Comparison of ENCODE assay signal across 18 mouse cellular contexts in the genomic region with DNA sequence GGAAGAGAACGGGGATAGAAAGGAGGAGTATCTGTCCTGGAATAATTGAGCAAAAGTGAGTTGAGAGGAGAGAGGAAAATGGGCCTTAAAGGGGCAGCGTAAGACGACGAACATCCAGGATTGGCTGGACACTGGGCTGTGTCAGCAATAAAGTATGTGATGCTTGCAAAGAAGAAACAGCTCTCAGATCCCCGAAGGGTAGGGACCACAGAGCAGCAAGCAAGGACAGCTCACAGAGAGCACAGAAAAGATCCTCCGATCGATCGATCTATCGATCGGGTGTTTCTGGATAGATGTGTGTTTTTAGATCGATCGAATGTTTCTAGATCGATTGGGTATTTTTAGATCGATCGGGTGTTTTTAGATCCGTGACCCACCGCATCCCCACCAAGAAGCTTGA. TPM values are rescaled to one million over a fixed set of nuclear protein-coding genes. Genes with fewer than 3 reads are reported as not detected.
"Had no signal": no experiment of that assay in that cellular context is flagged by ENCODE, and none has a peak within 500 bp of the region (broad histone marks: within the 10 kb centered on the region; RNA-seq: fewer than 3 reads in every experiment).

No protein-coding gene starts in this region.

- H3K36me3 ChIP-seq: neural tube, embryonic 12.5 days; neural tube, embryonic 13.5 days; neural tube, embryonic 15.5 days; stomach, embryonic 15.5 days had no signal

- DNase-seq: retina, postnatal 1 day; right cerebral cortex, adult 18-20 months; right cerebral cortex, postnatal 14 days; right cerebral cortex, postnatal 25 days; right cerebral cortex, postnatal 4 days; spleen, adult 18-20 months; thymus, adult 18-20 months; thymus, adult 2 months; thymus, postnatal 14 days; thymus, postnatal 25 days; thymus, postnatal 36 days; thymus, postnatal 4 days had no signal

- H3K4me3 ChIP-seq: neural tube, embryonic 12.5 days; neural tube, embryonic 13.5 days; neural tube, embryonic 15.5 days; stomach, embryonic 15.5 days had no signal

- H3K4me1 ChIP-seq: neural tube, embryonic 12.5 days; neural tube, embryonic 13.5 days; neural tube, embryonic 15.5 days; stomach, embryonic 15.5 days had no signal

- H3K9me3 ChIP-seq: neural tube, embryonic 12.5 days; neural tube, embryonic 13.5 days; neural tube, embryonic 15.5 days; stomach, embryonic 15.5 days had no signal

- H3K9ac ChIP-seq: neural tube, embryonic 12.5 days; neural tube, embryonic 13.5 days; neural tube, embryonic 15.5 days; stomach, embryonic 15.5 days had no signal

- H3K27ac ChIP-seq: neural tube, embryonic 12.5 days; neural tube, embryonic 13.5 days; neural tube, embryonic 15.5 days; stomach, embryonic 15.5 days had no signal

- H3K27me3 ChIP-seq: neural tube, embryonic 12.5 days; neural tube, embryonic 13.5 days; neural tube, embryonic 15.5 days; stomach, embryonic 15.5 days had no signal

- H3K4me2 ChIP-seq: neural tube, embryonic 12.5 days; neural tube, embryonic 13.5 days; neural tube, embryonic 15.5 days; stomach, embryonic 15.5 days had no signal

RNA-seq across cellular contexts. Expression of a gene that starts 50.3 kb away (rescaled TPM):
- total RNA-seq: neutrophil, adult 5-6 weeks had no signal
- polyA plus RNA-seq: spleen, adult 2 months; thymus, adult 2 months had no signal
